Mouse (Mus musculus): ENCODE data around the gene Nos3. TPM values are rescaled to one million over a fixed set of nuclear protein-coding genes. Genes with fewer than 3 reads are reported as not detected.
A peak's percentile ranks its signal among the peaks of the same experiment; 100 is the strongest.
"Not testable (repeated sequence)": the region's sequence is repeated elsewhere in the genome, so short reads cannot be mapped to it uniquely, and the experiment has no call there.

Gene Nos3
- polyA plus RNA-seq, 1 experiment: 11.4 TPM

GRCm38 (mm10) chr5:24389011-24389657 lies 24.5 kb downstream of the Nos3 start:
- Histone ChIP-seq H3K27me3 (replicated peaks; ENCODE audit: control insufficient read depth, insufficient read depth, low read length) (no peaks in the 10 kb centered on the region), H3K36me3 (ENCODE audit: control insufficient read depth, insufficient read depth, low read length) (no peaks in the 10 kb centered on the region), H3K4me1 (ENCODE audit: control insufficient read depth, insufficient read depth, low read length) (peaks cover 14% of the 10 kb centered on the region), H3K4me3 (ENCODE audit: insufficient read depth, low read depth, low read length) (no peak overlapping the region), H3K27ac (ENCODE audit: insufficient read depth, low read depth, low read length) (no peak overlapping the region)
- 77% methylated on average over 7 of the region's 7 CpGs for WGBS
- TF ChIP-seq POLR2A (IDR thresholded peaks at IDR 0.05; ENCODE audit: low read depth, low read length) (no peak), CTCF (conservative IDR thresholded peaks at IDR 0.05; ENCODE audit: insufficient read depth, insufficient read length, low read depth, low read length) (no peak)
- DNase-seq: peak; percentile 52

GRCm38 (mm10) chr5:24389658-24390020 lies 25.0 kb downstream of the Nos3 start:
- Histone ChIP-seq H3K27me3 (replicated peaks; ENCODE audit: control insufficient read depth, insufficient read depth, low read length) (no peaks in the 10 kb centered on the region), H3K4me1 (ENCODE audit: control insufficient read depth, insufficient read depth, low read length) (peaks cover 12% of the 10 kb centered on the region), H3K4me3 (ENCODE audit: insufficient read depth, low read depth, low read length) (no peak overlapping the region), H3K36me3 (ENCODE audit: control insufficient read depth, insufficient read depth, low read length) (no peaks in the 10 kb centered on the region), H3K27ac (ENCODE audit: insufficient read depth, low read depth, low read length) (no peak overlapping the region)
- no peak for DNase-seq
- 92% methylated on average over 4 of the region's 4 CpGs for WGBS
- TF ChIP-seq POLR2A (IDR thresholded peaks at IDR 0.05; ENCODE audit: low read depth, low read length) (no peak), CTCF (conservative IDR thresholded peaks at IDR 0.05; ENCODE audit: insufficient read depth, insufficient read length, low read depth, low read length) (no peak)

GRCm38 (mm10) chr5:24391864-24392263 lies 27.3 kb downstream of the Nos3 start, which contains the start of gene Atg9b:
Gene Atg9b, minus strand, starts transcription at chr5:24392143.
- Histone ChIP-seq H3K4me1 (ENCODE audit: control insufficient read depth, insufficient read depth, low read length) (peaks cover 12% of the 10 kb centered on the region), H3K27me3 (replicated peaks; ENCODE audit: control insufficient read depth, insufficient read depth, low read length) (no peaks in the 10 kb centered on the region), H3K4me3 (ENCODE audit: insufficient read depth, low read depth, low read length) (no peak within 1 kb of the TSS), H3K27ac (ENCODE audit: insufficient read depth, low read depth, low read length) (no peak within 1 kb of the TSS), H3K36me3 (ENCODE audit: control insufficient read depth, insufficient read depth, low read length) (no peaks in the 10 kb centered on the region)
- no peak for DNase-seq
- 89% methylated on average over 7 of the region's 7 CpGs for WGBS
- TF ChIP-seq POLR2A (IDR thresholded peaks at IDR 0.05; ENCODE audit: low read depth, low read length): no peak
- no peak for TF ChIP-seq CTCF (conservative IDR thresholded peaks at IDR 0.05; ENCODE audit: insufficient read depth, insufficient read length, low read depth, low read length)

DNA sequence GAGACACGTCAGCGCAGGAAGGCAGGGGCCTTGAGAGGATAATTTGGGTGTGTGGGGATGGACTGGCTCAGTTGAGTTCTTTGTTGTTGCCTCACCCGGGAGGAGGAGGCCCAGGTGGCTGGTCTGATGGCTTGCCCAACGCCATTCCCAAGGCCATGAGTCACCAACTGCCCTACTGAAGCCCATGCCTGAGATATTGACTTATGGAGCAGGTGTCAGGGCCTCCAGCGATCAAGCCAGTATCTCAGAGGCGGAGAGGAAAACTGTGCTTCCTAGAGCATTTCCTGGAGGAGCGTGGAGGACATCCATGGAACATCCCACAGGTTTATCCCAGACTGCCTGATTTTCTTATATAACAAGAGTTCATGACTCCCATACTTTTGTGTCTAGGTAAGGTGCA lies 28.1 kb downstream of the Nos3 start:
- H3K36me3 ChIP-seq (ENCODE audit: control insufficient read depth, insufficient read depth, low read length): no peaks in the 10 kb centered on the region
- H3K27me3 ChIP-seq (replicated peaks; ENCODE audit: control insufficient read depth, insufficient read depth, low read length): no peaks in the 10 kb centered on the region
- H3K27ac ChIP-seq (ENCODE audit: insufficient read depth, low read depth, low read length): no peak overlapping the region
- H3K4me1 ChIP-seq (ENCODE audit: control insufficient read depth, insufficient read depth, low read length): peaks cover 8% of the 10 kb centered on the region; the same call in 1 of the 2 replicates
- no peak for DNase-seq
- H3K4me3 ChIP-seq (ENCODE audit: insufficient read depth, low read depth, low read length): no peak overlapping the region
- WGBS: 73% methylated on average over 7 of the region's 7 CpGs
- TF ChIP-seq CTCF (conservative IDR thresholded peaks at IDR 0.05; ENCODE audit: insufficient read depth, insufficient read length, low read depth, low read length) (no peak), POLR2A (IDR thresholded peaks at IDR 0.05; ENCODE audit: low read depth, low read length) (no peak)

GRCm38 (mm10) chr5:24393392-24393997 lies 28.9 kb downstream of the Nos3 start, which contains the start of gene Abcb8:
Gene Abcb8, plus strand, starts transcription at chr5:24393663.
- H3K4me3 ChIP-seq (ENCODE audit: insufficient read depth, low read depth, low read length): peak within 1 kb of the TSS; percentile 68
- peaks cover 8% of the 10 kb centered on the region; the same call in 1 of the 2 replicates for H3K4me1 ChIP-seq (ENCODE audit: control insufficient read depth, insufficient read depth, low read length)
- H3K36me3 ChIP-seq (ENCODE audit: control insufficient read depth, insufficient read depth, low read length): no peaks in the 10 kb centered on the region
- peak within 1 kb of the TSS; percentile 94 for H3K27ac ChIP-seq (ENCODE audit: insufficient read depth, low read depth, low read length)
- DNase-seq: peak; percentile 88
- no peaks in the 10 kb centered on the region for H3K27me3 ChIP-seq (replicated peaks; ENCODE audit: control insufficient read depth, insufficient read depth, low read length)
- 28% methylated on average over 7 of the region's 7 CpGs for WGBS
- TF ChIP-seq POLR2A (IDR thresholded peaks at IDR 0.05; ENCODE audit: low read depth, low read length) (no peak), CTCF (conservative IDR thresholded peaks at IDR 0.05; ENCODE audit: insufficient read depth, insufficient read length, low read depth, low read length) (peak; percentile 81)

DNA sequence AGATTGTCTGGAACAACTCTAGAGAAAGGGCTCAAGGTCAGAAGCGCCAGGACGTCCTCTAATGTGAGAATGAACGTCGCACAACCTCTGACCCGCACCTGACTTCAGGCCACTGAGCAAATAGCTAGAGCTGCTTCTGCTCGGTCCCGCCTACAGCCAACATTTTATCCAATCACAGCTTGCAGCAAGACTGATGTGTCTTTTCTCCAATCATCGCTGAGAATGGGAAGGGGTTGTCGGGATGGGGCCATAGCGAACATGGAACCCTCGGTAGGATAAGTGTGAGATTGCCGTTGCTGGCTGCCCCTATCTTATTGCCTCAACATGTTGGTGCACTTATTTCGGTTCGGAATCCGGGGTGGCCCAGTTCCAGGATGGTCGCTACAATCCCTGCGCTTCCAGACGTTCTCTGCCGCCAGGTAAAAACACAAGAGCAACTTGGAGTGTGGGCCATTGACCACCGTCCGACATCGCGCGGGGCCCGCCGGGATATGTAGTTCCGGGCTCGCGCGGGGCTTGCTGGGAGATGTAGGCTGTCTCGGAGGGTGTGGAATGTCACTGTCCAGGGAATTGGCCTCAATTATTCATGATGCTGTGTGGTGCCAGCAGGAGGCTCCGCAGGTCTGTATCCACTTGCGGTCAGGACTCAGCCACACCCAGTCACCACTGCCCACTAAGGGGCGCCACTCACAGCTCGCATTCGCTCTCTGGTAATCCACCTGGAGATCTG lies 29.7 kb downstream of the Nos3 start:
- no peak for TF ChIP-seq POLR2A (IDR thresholded peaks at IDR 0.05; ENCODE audit: low read depth, low read length)
- peak; percentile 81 for TF ChIP-seq CTCF (conservative IDR thresholded peaks at IDR 0.05; ENCODE audit: insufficient read depth, insufficient read length, low read depth, low read length)
- DNase-seq: peak; percentile 99
- WGBS: 1% methylated on average over 36 of the region's 36 CpGs
- Histone ChIP-seq H3K27ac (ENCODE audit: insufficient read depth, low read depth, low read length) (peak overlapping the region; percentile 94), H3K4me3 (ENCODE audit: insufficient read depth, low read depth, low read length) (peak overlapping the region; percentile 68), H3K36me3 (ENCODE audit: control insufficient read depth, insufficient read depth, low read length) (no peaks in the 10 kb centered on the region), H3K4me1 (ENCODE audit: control insufficient read depth, insufficient read depth, low read length) (peaks cover 8% of the 10 kb centered on the region; the same call in 1 of the 2 replicates), H3K27me3 (replicated peaks; ENCODE audit: control insufficient read depth, insufficient read depth, low read length) (no peaks in the 10 kb centered on the region)

DNA sequence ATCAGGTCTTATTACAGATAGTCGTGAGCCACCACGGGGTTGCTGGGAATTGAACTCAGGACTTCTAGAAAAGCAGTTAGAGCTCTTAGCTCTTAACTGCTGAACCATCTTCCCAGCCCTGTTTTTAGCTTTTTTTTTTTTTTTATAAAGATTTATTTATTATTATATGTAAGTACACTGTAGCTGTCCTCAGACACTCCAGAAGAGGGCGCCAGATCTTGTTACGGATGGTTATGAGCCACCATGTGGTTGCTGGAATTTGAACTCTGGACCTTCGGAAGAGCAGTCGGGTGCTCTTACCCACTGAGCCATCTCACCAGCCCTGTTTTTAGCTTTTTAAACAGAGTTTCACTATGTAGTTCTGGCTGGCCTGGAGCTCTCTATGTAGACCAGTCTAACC lies 31.6 kb downstream of the Nos3 start:
- H3K4me1 ChIP-seq (ENCODE audit: control insufficient read depth, insufficient read depth, low read length); H3K27me3 ChIP-seq (replicated peaks; ENCODE audit: control insufficient read depth, insufficient read depth, low read length); H3K4me3 ChIP-seq (ENCODE audit: insufficient read depth, low read depth, low read length); DNase-seq; H3K36me3 ChIP-seq (ENCODE audit: control insufficient read depth, insufficient read depth, low read length); H3K27ac ChIP-seq (ENCODE audit: insufficient read depth, low read depth, low read length): not testable (repeated sequence)
- 69% methylated on average over 6 of the region's 6 CpGs for WGBS
